Mouse (Mus musculus) right cerebral cortex, adult 18-20 months (tissue): ENCODE measurements around the gene Gmnc.

Experiments used
- DNase-seq: peaks from one replicate; pipeline ENCODE4 v3.0.0; 2022; ENCODE audit warnings: mixed read lengths

Gene Gmnc

DNA sequence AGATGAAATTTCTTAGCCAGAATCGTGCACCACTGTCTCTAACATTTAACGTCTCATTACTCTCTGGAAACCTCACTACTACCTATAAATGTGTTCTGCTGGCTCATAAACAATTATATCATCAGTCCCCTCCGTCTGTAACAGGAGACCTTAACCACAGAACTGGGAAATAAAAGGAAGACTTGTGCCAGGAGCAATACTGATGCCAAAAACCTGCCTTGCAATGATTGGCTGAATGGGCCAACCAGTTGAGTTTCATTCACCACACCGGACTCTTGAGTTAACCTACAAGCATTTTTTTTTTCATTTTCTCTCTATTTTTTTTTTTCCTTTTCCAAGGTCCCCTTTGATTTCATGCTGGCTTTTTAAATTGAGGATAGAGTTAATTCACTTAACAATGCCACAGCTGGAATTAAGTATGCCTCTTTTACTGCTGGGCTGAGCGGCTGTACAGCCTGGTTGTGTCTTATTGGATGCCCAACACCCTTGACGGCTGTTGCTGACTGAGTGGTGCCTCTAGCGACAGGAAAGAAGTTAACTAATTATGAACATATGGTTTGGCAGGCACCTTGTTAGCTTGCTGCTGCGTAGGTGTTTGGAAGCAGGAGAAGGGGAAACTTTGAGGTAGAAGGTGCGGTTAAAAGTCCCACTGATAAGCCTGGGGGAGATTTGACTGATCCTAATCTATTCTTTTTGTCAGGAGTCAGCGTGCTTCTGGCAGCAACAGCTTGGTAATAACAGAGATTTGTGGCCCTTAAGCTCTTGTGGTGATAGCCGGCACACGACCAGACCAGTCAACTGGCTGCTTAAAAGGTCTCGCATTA is at the start of gene Gmnc:
Gene Gmnc, minus strand, starts transcription at position 176 of the 824 bp plus-strand sequence.
- no peak for DNase-seq

DNA sequence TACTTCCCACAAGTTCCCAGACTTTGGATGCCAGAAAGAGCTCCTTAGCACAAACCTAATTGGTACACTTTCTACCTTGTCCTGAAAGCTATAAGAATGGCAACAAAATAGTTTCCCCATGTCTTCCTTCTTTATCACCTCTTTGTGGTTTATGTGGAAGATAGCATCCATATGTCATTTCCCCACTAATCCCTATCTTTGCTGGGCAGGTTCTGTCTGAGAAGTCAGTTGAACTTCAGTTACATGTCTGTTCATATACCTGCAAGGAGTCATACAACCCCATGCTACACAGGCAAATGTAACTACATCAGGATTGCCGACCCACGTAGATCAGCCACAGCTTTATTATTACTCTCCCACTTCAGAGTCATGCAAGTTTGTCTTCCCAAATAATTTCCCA is 35.8 kb upstream of the Gmnc start:
- no peak for DNase-seq

DNA sequence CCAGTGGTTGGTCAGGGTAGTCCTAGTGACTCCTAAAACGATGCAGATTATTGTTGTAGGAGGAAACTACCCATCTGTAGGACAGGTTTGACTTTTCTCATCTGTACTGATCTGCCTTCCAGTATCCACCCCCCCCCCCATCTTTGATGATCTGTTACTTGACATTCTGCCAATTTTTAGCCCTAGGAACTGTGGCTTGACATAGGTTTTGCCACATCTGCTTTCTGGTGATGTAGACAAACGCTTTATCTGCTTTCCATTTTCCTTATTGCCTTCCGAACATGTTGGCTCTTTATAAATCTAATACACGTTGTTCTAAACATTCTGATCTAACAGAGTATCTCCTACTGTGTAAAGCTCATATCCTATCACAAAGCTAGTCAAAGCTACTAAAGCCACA is 34.8 kb upstream of the Gmnc start:
- DNase-seq = no peak

DNA sequence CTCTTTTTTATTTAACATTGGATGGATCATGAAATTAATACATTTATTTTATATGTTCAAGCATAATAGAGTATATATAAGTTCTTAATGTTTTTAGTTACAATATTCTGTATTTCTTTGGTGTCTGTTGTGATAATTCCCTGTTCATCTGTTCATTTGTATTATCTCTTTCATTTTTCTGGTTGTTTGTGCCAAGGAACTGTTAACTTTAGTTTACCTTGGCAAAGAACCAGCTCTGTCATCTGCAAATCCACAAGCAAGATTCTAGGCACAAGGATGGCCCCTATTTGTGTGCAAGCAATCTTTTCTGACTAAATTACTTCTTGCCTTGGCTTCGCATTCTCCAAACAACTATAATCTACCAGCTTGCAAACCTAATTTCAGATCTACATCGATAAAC is 31.3 kb upstream of the Gmnc start:
- no peak for DNase-seq

DNA sequence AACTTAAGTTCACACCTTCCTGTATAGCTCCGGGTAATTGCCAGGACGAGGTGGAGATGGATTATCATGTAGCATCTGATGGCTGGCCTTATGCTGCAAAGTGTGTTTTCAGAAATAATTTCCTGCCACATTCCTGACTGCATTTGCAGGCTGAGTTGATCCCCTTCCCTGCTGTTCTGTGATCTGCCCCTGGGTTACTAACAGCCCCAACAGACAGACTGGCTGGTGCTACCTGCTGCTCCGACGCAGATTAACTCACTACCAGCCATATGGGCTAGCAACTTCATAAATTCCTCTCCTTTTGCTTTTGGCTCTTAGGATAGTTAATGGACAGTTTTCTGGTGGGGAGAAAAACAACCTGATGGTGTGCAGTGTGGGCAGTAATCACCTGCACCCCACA is 25.9 kb upstream of the Gmnc start:
- DNase-seq = no peak

DNA sequence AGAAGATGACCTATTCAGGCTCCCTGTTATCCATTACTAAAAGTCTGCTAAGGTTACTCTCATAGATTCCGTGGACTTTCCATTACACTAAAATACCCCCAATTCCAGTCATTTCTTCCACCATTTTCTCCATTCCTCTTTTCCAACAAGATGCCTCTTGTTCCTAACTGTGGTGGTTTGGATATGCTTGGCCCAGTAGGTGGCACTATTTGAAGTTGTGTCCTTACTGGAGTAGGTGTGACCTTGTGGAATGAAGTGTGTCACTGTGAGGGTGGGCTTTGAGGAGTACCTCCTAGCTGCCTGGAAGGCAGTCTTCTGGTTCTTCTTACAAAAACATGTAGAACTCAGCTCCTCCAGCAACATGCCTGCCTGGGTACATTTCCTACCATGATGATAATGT is 11.3 kb upstream of the Gmnc start:
- DNase-seq = no peak

DNA sequence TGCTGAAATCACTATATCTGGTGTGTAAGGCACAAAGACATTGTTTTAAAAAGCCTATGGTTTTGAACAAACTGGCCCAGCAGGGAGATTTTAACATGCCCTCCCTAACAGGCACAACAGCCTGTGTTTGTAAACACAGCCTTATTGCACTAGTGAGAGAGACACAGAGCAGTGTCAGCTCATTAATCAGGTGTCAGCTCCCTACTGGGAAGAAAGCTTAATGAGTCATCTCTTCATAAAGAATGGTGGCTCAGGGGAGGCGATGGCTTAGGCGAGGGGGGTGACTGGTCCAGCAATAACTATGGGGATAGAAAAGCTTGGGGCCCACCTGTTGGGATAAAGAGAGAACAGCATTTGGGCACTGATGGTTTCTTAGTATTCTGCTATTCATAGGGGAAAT is 8.1 kb upstream of the Gmnc start:
- DNase-seq = no peak

DNA sequence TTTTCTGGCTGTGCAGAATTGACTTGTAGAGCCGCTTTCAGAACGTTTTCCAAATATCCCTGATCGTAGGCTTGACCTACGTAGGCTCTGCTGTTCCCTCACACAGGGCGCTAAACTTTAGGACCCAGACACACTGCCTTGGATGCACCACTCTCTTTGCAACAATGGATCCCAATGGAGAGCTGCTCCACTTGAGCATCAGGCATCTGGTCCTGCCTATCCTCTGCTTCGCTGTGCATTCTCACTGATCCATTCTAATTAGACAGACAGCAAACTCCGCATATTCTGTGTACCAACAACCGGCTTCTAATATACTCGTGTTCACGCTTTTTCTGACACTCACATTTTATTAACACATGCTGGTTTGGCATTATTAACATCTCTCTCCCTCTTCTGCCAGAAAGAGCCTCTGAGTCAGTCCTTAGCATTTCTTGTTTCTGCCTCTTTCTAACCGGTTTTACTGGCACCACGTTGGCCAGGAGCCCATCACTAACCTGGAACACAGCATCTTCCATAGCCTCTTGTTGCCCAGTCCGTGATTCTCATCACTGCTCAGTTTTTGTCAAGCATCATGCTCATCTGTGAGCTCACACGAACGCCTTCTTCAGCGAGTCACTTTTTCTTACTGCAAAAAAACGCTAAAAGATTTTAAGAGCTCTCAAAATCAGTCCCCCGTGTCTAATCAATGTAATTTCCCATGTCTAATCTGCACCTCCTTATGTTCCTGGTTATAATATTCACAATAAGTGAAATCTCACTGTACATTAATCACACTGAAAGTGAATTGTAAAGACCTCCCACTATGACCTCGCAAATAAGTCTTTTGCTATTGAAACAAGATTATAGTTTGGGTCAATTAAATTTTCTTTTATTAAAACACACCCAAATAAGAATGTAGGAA is 1.8 kb downstream of the Gmnc start:
- no peak for DNase-seq

DNA sequence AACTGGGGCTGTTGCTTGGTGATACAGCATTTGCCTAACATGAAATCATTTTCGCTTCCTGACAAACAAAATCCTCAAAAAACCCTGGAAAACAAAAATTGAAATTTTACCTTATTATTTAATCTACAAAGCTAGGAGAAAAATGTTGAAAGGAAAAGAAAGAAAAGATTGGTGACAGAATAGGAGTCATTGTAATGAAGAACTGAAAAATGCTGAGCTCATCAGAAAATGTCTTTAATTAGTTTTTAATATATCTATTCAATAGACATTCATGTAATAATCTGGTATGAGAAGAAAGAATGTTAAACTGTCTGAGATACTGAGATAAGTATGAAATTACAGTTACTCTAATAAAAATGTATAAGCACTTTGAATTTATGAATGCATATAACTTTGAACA is 3.3 kb downstream of the Gmnc start:
- no peak for DNase-seq

DNA sequence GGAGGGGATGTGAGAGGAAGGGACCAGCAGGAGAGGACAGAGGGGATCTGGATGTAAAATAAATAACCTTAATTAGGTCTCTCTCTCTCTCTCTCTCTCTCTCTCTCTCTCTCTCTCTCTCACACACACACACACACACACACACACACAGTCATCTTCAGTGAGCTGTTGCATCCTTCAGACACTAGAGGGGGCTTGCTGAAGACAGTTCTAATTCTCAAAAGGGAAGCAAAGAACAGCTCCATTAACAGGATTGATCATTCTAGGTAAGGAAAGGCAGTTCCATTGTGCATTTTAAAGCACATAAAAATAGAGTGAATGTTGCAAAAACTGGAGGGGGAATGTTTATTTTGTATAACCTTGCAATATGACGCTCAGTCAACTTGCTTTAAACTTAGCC is 5.7 kb downstream of the Gmnc start:
- no peak for DNase-seq

DNA sequence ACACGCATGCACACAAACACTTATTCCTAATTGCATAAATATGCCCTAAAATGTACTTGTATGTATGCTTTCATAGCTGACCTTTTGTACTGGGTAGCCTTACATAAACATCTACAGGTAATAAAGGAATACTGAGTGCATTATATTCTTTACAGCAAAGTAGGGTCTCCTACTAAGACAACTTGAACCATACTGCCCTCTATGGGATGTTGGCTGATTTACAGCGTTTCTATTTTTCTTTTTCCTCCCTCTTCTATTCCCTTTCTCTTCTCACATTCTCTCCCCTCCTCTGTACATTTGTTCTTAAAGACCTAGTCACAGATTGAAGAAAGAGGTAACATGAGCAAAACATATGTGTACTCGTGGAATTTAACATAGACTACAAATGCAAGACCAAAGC is 9.3 kb downstream of the Gmnc start:
- no peak for DNase-seq

DNA sequence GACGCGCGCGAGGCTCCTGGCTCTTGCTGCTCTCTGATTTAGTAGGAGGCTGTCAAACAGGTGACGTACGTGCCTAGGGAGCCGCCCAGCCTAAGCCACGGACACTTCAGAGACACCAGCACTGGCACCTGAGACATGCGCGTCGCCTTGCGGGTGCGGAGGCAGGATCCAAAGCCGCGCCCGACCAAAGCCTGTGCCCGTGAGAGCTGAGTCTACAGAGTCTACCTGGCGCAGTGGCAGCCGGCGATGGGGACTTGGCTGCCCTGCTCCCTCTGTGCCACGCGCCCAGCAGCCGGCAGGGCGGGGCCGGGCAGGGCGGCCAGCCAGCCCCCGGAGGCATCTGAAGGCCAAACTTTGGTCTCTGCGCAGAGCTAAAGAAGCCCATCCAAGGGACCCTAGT is 23.5 kb downstream of the Gmnc start:
- DNase-seq = peak; percentile 12

DNA sequence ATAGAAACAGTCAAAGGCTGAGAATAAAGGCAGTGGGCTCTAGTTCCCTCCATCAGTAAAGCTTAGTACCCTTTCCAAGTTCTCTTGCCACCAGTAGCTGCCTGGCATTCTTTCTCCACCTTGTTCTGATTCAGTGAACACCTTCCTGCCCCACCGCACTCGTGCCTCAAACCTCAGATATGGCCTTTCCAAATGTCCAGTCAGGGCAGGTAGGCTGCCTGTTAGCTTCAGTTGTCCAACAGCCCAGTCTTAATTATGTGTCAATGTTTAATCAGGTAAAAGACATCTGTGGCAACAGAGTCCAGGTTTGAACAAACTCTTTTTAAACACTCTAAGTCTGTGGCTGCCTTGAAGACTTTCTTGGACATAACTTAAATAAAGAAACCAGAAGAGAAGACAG is 24.6 kb downstream of the Gmnc start:
- DNase-seq = no peak

DNA sequence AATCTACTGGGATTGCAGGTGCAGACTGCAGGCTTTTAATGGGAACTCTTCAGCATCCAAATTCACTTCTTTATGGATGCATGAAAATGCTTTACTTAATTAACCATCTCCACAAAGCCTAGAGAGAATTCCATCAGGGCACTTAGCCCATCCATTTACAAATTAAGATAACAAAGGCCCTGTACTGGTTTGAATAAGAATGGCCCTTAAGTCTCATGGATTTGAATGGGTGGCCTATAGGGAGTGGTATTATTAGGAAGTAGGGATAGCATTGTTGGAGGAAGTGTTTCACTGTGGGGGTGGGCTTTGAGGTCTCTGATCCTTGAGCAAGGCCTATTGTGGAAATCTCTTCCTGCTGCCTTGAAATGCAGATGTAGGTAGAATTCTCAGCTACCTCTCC is 29.5 kb downstream of the Gmnc start:
- no peak for DNase-seq

DNA sequence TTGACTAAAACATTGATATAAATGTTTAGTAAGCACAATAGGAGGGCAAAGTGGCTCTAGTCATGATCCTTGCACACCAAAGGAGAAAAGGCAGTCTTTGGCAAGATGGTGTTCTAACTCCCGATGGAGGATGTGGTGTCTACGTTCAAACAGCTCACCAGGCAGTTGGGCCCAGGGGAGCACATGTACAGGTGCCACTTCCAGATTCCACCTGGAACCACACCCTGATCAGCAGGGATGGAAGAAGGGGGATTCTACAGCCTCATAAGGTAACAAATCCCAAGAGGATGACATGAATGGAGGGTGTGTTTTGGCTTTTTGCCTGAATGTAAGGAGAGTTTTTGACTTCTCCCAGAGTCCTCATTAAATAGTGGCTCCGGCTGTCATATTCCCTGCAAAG is 39.9 kb downstream of the Gmnc start:
- no peak for DNase-seq

DNA sequence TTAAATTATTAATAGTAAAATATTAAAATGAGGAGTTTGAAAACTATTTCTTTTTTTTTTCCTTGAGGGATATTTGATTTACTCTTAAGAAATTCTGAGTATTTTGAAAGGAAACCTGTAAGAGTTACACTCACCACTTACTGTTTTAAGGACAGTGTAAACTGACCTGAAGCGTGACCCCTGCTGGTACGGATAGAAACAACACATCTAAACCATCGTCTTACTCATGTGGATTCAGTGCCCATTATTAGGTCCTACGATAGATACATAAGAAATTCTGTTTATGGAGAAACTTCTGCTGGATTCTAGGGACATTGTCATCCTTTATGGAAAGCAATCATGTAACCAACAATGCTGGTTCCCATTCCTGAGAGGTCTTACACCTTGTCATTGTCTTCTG is 41.2 kb downstream of the Gmnc start:
- no peak for DNase-seq

DNA sequence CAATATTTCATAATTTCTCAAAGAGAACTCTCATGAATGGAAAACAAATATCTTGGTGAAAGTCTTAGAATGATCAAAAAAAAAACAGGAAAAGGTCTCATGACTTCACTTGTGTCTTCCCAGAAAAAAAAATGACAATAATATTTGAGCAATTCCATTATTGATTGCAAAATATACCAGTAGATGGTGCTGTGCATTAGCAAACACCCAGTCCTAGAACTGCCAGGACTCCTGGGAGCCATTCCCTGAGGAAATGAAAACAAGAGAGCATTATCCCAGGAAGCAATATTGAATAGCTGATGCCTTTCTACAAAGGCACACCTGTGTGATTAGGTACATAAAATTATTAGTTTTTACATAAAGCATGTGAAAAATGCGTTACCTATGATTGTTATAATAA is 87.5 kb downstream of the Gmnc start:
- peak; percentile 0 for DNase-seq

DNA sequence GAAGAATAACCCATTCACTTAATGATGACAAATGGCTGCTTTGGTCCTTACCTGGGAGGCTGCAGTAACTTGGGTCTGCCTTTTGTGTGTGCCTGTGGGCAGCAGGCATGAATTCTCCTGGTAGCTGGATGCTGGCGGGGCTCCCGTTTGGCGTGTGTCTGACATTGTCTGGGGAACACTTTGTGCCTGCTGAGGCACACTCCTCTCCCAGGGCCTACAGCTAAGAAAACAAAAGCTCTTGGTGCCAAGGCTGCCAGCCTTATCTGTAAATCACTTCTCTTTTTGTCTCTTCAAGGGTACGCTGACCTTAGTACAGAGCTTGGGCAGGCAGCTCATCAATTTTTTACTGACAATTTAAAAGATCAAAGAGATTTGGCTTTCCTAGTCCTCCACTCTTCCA is 90.0 kb downstream of the Gmnc start:
- DNase-seq = peak; percentile 9

DNA sequence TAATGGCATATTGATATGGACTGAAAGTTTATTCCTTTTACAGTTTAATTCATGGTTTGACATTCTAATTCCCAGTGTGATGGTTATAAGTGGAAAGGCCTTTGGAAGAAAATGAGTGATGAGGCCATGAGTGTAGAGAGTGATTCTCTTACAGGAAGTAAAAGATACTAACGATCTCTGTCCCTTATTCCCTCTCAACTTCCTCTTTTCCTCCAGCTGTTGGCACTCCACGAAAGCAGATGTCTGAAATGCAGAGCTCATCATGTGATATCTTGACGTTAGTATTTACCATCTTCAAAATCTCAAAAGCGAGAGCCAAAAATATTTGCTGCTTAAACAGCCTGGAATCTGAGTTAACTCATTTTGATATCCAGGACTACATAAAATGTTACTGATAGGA is 105.1 kb downstream of the Gmnc start:
- no peak for DNase-seq

DNA sequence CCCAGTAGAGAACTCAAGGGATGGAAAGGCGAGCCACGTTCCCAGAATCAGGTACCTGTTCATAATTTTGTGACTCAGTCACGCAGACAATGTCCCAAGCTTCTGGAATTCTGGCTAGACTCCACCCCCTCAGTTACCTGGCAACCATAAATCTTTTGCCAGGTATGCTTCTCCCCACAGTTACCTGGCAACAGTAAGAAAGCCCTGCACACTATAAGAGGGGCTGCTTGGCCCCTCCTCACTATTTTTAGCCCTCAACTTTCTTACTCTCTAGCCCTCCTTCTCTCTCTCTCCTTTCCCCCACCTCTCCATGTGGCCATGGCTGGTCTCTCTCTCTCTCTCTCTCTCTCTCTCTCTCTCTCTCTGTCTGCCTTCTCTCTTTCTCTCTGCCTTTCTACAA is 114.6 kb downstream of the Gmnc start:
- DNase-seq = no peak
